Mouse (Mus musculus): ENCODE results near the gene Ccna1. TPM values are rescaled to one million over a fixed set of nuclear protein-coding genes. Genes with fewer than 3 reads are reported as not detected.

The Ccna1 gene
- polyA plus RNA-seq, 1 experiment from 2014 or later = 4.0 TPM

DNA sequence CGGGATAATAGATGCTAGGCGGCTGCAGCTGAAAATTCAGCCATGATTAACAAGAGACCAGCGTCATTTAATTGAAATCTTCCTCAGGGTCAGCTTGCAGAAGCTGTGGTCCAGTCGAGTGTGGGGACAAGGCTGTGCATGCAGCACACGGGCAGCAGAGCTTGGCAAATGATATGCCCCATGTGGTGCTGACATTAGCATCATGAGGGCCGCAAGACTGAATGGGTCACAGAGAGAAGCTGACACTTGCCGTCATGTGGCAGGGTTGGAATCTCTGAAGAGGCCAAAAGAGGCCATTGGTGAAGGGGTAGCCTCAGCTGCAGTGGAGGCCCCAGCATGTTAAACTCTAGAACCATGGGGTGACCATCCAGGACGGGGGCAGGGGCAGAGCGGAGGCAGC lies 7.4 kb upstream of the Ccna1 start:
- Histone ChIP-seq H3K4me2 (replicated peaks) (no peak overlapping the region), H3K9ac (no peak overlapping the region), H3K27ac (no peak overlapping the region), H3K4me3 (no peak overlapping the region), H3K9me3 (replicated peaks) (no peaks in the 10 kb centered on the region), H3K4me1 (peaks cover 19% of the 10 kb centered on the region), H3K36me3 (no peaks in the 10 kb centered on the region), H3K27me3 (no peaks in the 10 kb centered on the region)
- 58% methylated on average over 9 of the region's 9 CpGs for WGBS
- no peak for ATAC-seq (ENCODE audit: low FRiP score)

DNA sequence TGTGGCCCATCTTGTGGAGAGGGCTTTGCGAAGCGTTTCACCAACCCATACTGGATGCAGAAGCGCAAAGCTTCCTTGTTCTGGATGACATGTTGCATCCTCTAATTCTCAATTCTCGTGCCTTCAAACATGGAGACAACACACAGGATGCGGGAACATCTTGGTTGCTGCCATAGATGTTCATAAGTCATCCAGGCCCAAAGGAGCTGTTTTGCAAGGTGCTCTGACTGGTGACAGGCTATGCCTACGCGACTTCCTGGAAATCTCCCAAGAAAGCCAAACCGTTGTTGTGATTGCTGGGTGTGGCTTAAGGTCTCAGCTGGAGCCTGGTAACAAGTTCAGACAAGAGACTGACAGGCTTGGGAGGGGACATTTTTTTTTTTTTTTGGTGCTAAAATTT lies 1.1 kb upstream of the Ccna1 start:
- Histone ChIP-seq H3K9me3 (replicated peaks) (no peaks in the 10 kb centered on the region), H3K4me3 (no peak overlapping the region), H3K27ac (no peak overlapping the region), H3K36me3 (no peaks in the 10 kb centered on the region), H3K4me2 (replicated peaks) (no peak overlapping the region), H3K4me1 (peaks cover 9% of the 10 kb centered on the region), H3K27me3 (peaks cover 16% of the 10 kb centered on the region), H3K9ac (no peak overlapping the region)
- no peak for ATAC-seq (ENCODE audit: low FRiP score)
- 67% methylated on average over 8 of the region's 8 CpGs for whole genome bisulfite sequencing

DNA sequence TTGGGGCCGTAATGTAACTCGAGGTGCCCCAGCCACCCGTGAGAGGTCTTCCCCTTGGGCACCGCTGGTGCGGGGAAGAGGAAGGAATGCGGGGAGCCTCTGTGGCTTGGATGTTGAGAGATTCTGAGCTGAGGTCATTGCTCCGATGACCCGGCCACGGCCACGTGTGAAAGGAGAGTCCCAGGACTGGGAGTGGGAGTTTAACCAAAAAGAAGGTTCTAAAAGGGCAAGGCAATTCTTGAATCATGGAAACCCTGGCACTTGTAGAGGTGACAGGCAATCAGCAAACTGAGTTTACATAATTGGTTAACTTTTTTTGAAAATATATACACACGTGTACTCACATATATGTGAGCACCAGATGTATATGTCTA lies 433 bp upstream of the Ccna1 start:
- Histone ChIP-seq H3K9ac (peak overlapping the region; percentile 66), H3K27ac (no peak overlapping the region), H3K4me3 (peak overlapping the region; percentile 60), H3K27me3 (peaks cover 16% of the 10 kb centered on the region), H3K36me3 (no peaks in the 10 kb centered on the region), H3K4me1 (peaks cover 9% of the 10 kb centered on the region), H3K9me3 (replicated peaks) (no peaks in the 10 kb centered on the region), H3K4me2 (replicated peaks) (peak overlapping the region; percentile 95)
- ATAC-seq (ENCODE audit: low FRiP score) = no peak
- WGBS = 9% methylated on average over 11 of the region's 11 CpGs

DNA sequence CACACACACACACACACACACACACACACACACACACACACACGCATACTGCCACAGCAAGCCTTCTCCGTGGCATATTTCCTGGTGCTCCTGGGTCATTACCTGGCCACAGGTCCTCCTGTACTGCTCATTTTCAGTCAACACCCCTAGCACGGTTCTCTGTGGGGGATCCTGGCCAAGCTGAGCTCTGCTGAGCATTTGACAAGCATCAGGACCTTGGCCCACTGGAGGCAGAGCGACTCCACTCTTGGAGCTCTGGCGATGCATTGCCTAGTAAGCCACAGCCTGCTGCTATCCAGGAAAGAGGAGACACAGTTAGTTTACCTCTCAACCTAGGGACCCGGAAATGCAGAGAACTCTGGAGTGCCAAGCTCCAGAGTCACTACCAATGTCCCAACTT lies 1.1 kb downstream of the Ccna1 start:
- 0 out of 2 replicates have a peak overlapping the region, but pooled peaks have one; percentile 66 for H3K9ac ChIP-seq
- H3K27me3 ChIP-seq = peaks cover 16% of the 10 kb centered on the region
- H3K4me3 ChIP-seq = no peak overlapping the region
- ATAC-seq (ENCODE audit: low FRiP score) = no peak
- peaks cover 9% of the 10 kb centered on the region for H3K4me1 ChIP-seq
- no peak overlapping the region for H3K27ac ChIP-seq
- peak overlapping the region; percentile 95 for H3K4me2 ChIP-seq (replicated peaks)
- 51% methylated on average over 6 of the region's 6 CpGs for WGBS
- H3K9me3 ChIP-seq (replicated peaks) = no peaks in the 10 kb centered on the region
- H3K36me3 ChIP-seq = no peaks in the 10 kb centered on the region

DNA sequence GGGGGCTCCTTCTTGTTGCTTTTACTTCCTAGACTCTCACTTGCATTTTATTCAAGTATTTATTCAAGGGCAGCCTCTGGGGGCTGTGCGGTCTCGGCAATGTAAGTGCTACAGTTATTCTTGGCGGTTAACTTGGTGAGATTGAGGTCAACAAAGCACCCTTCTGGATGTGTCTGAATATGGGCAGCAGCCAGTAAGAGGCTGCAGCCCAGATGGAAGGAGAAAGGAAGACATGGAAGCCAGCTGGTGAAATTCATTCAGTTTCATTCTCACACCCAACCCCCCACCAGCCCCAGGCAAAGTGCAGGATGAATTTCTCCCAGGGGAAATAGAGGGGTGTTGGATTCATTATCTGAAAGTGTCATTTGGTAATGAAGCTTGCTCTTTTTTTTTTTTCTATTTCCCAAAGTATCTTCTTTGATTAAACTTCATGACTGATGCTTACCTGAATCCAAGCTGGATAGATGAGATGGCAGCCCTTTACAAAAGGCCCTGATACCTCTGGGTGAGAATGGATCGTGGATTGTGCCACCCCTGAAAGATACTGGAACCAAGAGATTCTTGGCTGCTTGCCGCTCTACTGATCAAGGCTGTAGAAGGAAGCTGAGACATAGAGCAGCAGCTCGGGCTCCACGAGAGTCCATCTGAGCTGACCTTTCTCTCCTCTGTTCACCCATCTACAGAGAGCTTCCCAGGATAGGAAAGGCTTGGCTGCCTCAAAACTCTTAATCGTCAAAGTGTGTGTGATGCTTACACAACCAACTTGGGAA lies 10.5 kb downstream of the Ccna1 start:
- no peaks in the 10 kb centered on the region for H3K27me3 ChIP-seq
- no peaks in the 10 kb centered on the region for H3K36me3 ChIP-seq
- ATAC-seq (ENCODE audit: low FRiP score) = peak; percentile 26; the same call in 1 of the 2 replicates
- H3K9ac ChIP-seq = no peak overlapping the region
- no peaks in the 10 kb centered on the region; the same call in 1 of the 2 replicates for H3K4me1 ChIP-seq
- H3K27ac ChIP-seq = no peak overlapping the region
- H3K4me3 ChIP-seq = no peak overlapping the region
- H3K9me3 ChIP-seq (replicated peaks) = no peaks in the 10 kb centered on the region
- WGBS = 64% methylated on average over 8 of the region's 8 CpGs
- H3K4me2 ChIP-seq (replicated peaks) = no peak overlapping the region

DNA sequence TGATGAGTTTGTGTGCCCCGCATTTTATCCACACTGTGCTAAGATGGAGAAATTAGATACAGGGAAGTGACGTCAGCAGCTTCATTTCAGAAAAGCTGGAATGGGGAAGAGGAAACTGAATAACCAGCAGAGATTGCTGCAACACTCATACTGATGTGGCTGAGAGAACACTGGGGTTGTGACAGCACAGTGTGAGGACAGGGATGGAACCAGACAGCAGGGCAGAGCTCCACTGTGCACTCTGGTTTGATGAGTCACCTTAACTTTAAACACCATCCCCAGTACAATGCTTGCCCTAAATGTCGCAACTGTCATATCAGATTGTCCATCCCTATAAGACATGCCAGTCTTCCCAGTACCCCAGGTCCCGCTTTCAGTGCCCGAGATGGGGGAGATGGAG lies 17.7 kb downstream of the Ccna1 start:
- H3K9ac ChIP-seq = no peak overlapping the region
- H3K27me3 ChIP-seq = no peaks in the 10 kb centered on the region
- ATAC-seq (ENCODE audit: low FRiP score) = no peak
- H3K4me1 ChIP-seq = no peaks in the 10 kb centered on the region
- no peaks in the 10 kb centered on the region for H3K36me3 ChIP-seq
- H3K4me2 ChIP-seq (replicated peaks) = no peak overlapping the region
- WGBS = 91% methylated on average over 5 of the region's 5 CpGs
- no peaks in the 10 kb centered on the region for H3K9me3 ChIP-seq (replicated peaks)
- H3K27ac ChIP-seq = no peak overlapping the region
- no peak overlapping the region for H3K4me3 ChIP-seq

DNA sequence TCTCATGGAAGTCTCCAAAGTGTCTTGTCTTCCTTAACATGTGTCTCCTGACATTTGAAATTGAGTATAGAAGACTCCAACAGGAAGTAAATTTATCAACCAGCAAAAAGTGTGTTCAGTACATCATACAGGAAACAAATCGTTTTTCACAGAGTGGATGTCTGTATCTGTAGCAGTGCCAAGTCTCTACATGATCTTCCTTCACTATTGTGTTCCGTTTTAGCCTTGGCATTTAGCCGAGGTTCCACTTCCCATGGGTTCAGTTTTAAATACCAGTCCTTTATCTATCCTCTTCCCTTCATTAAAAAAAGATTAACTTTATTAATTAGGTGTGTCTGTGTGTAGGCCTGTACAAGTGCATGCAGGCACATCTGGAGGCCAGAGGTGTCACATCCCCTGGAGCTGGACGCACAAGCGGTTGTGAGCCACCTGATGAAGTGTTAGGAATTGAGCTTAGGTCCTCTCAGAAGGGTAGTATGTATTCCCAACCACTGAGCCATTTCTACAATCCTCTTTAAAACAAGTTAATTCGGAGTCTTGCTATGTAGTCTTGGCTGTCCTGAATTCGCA lies 27.9 kb downstream of the Ccna1 start:
- no peak overlapping the region for H3K4me2 ChIP-seq (replicated peaks)
- H3K4me3 ChIP-seq = no peak overlapping the region
- ATAC-seq (ENCODE audit: low FRiP score) = no peak
- no peak overlapping the region for H3K27ac ChIP-seq
- WGBS = 79% methylated on average over 7 of the region's 7 CpGs
- no peaks in the 10 kb centered on the region for H3K9me3 ChIP-seq (replicated peaks)
- H3K27me3 ChIP-seq = no peaks in the 10 kb centered on the region
- H3K4me1 ChIP-seq = 0 out of 2 replicates have a peak, but pooled peaks cover 2% of the 10 kb centered on the region
- H3K9ac ChIP-seq = no peak overlapping the region
- H3K36me3 ChIP-seq = no peaks in the 10 kb centered on the region

DNA sequence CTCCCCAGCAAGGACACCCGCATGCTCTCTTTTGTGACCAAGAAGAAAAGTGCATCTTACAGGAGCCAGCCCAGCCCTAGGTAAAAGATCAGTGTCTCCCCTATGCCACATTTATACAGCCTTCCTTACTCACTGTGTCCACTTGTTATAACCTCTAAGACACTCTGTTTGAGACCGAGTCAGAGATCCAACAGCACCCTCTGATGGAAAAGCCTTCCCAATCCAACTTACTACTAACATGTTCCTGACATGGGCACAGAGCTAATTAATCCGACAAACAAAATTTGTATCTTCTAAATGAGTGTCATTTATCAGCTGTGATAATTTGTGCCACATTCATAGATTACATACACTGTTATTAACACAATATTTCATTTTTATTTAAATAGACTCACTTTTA lies 29.8 kb downstream of the Ccna1 start:
- Histone ChIP-seq H3K4me1 (0 out of 2 replicates have a peak, but pooled peaks cover 2% of the 10 kb centered on the region), H3K27me3 (no peaks in the 10 kb centered on the region), H3K4me3 (no peak overlapping the region), H3K27ac (no peak overlapping the region), H3K4me2 (replicated peaks) (no peak overlapping the region), H3K36me3 (no peaks in the 10 kb centered on the region), H3K9me3 (replicated peaks) (no peaks in the 10 kb centered on the region), H3K9ac (no peak overlapping the region)
- ATAC-seq (ENCODE audit: low FRiP score) = no peak
- WGBS = 82% methylated on average over 3 of the region's 3 CpGs

DNA sequence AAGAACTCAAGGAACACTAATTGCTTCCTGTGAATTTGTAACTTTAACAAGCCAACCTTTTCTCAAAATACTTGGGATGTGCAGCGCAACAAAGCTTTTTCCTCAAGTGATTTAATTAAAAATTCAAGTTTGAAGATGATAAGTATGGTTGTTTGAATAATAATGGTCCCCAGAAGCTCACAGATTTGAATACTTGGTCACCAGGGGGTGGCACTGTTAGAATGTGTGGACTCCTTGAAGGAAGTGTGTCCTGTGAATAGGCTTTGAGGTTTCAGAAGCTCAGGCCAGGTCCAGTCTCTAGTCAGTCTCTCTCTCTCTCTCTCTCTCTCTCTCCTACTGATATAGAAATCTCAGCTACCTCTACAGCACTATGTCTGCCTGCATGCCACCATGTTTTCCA lies 32.0 kb downstream of the Ccna1 start:
- no peak overlapping the region for H3K9ac ChIP-seq
- 89% methylated on average over 1 of the region's 1 CpGs for WGBS
- 0 out of 2 replicates have a peak, but pooled peaks cover 2% of the 10 kb centered on the region for H3K4me1 ChIP-seq
- no peak overlapping the region for H3K4me2 ChIP-seq (replicated peaks)
- H3K9me3 ChIP-seq (replicated peaks) = no peaks in the 10 kb centered on the region
- no peaks in the 10 kb centered on the region for H3K27me3 ChIP-seq
- H3K36me3 ChIP-seq = no peaks in the 10 kb centered on the region
- no peak overlapping the region for H3K27ac ChIP-seq
- no peak overlapping the region for H3K4me3 ChIP-seq
- ATAC-seq (ENCODE audit: low FRiP score) = no peak

DNA sequence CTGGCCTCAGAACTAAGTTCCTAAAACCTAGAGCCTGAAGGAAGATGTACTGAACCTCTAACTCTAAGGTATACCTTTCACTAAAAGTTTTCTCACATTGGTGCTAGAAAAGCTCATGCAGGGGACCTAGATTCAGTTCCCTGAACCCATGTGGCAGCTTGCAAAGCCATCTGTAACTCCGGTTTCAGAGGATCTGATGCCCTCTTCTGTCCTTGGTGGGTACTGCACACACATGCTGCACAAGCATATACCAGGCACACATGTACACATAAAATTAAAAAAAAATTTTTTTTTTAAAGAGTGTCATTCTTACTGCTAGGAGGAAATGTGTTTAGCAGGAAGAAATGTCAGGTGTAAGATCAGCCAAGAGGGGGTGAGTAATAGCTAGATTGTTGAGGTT lies 33.1 kb downstream of the Ccna1 start:
- WGBS = 85% methylated on average over 1 of the region's 1 CpGs
- Histone ChIP-seq H3K4me3 (no peak overlapping the region), H3K9me3 (replicated peaks) (no peaks in the 10 kb centered on the region), H3K36me3 (no peaks in the 10 kb centered on the region), H3K27me3 (no peaks in the 10 kb centered on the region), H3K4me1 (no peaks in the 10 kb centered on the region), H3K4me2 (replicated peaks) (no peak overlapping the region), H3K27ac (no peak overlapping the region), H3K9ac (no peak overlapping the region)
- no peak for ATAC-seq (ENCODE audit: low FRiP score)

DNA sequence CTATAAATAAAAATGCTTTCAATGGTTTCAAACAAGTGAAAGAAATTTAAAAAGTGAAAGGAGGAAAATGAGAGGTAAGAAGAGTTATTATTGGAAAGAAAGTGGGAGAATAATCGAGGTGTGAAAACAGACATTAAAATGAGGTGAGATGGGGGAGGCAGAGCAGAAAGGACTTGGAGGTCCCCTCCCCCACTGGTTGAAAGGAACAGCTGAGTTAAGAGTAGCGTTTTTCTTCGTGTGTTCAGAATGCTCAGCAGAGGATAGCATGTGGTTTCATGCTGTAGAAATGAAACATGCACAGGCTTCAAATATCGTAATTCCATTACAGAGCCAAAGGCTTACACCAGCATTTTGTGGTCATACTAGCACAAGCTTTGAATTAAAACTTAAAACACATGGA lies 42.8 kb downstream of the Ccna1 start:
- no peak overlapping the region for H3K4me3 ChIP-seq
- no peaks in the 10 kb centered on the region for H3K9me3 ChIP-seq (replicated peaks)
- H3K36me3 ChIP-seq = no peaks in the 10 kb centered on the region
- H3K27ac ChIP-seq = no peak overlapping the region
- no peak for ATAC-seq (ENCODE audit: low FRiP score)
- peaks cover 3% of the 10 kb centered on the region; the same call in 1 of the 2 replicates for H3K27me3 ChIP-seq
- H3K4me2 ChIP-seq (replicated peaks) = no peak overlapping the region
- no peak overlapping the region for H3K9ac ChIP-seq
- WGBS = 59% methylated on average over 4 of the region's 4 CpGs
- H3K4me1 ChIP-seq = peaks cover 3% of the 10 kb centered on the region; the same call in 1 of the 2 replicates

DNA sequence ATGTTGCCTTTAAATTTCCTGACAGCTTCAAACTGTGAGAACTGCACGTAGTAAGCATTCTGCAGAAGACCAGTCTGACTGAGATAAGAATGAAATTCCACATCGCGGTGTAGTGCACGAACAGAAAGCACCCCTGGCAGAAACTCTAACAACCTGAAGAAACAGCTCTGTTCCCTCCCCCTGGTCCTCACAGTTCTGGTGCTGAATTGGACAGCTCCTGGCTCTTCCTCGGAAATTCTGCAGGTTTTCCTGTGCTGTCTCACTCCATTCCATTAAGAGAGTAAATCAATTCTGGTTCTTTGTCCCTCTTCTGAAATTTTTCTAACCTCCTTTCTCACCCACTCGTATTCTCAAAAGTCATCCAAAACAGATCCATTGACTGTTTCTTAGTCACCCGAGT lies 43.6 kb downstream of the Ccna1 start:
- H3K9me3 ChIP-seq (replicated peaks) = no peaks in the 10 kb centered on the region
- H3K4me3 ChIP-seq = no peak overlapping the region
- H3K4me1 ChIP-seq = peaks cover 3% of the 10 kb centered on the region; the same call in 1 of the 2 replicates
- H3K4me2 ChIP-seq (replicated peaks) = no peak overlapping the region
- H3K9ac ChIP-seq = no peak overlapping the region
- ATAC-seq (ENCODE audit: low FRiP score) = no peak
- H3K27me3 ChIP-seq = peaks cover 3% of the 10 kb centered on the region; the same call in 1 of the 2 replicates
- H3K36me3 ChIP-seq = no peaks in the 10 kb centered on the region
- 29% methylated on average over 7 of the region's 7 CpGs for whole genome bisulfite sequencing
- no peak overlapping the region for H3K27ac ChIP-seq

Measured in hindbrain, embryonic 12.5 days (tissue).